Mouse (Mus musculus): ENCODE measurements around the gene Pfkfb2.

GRCm38 (mm10) chr1:130717291-130717871 lies 11.7 kb downstream of the Pfkfb2 start, which contains the start of gene Yod1:
- TF ChIP-seq CTCF (IDR thresholded peaks at IDR 0.05; ENCODE audit: low read depth) (no peak), EP300 (IDR thresholded peaks at IDR 0.05; ENCODE audit: low read depth) (peak; percentile 83)

Data from liver, embryonic 14.5 days (tissue).